Mouse (Mus musculus) cortical plate, adult 2 months (tissue): ENCODE measurements at regions not wholly inside any gene's neighbourhood (a gene's known extent, or its start where the extent isn't known, plus 50 kb on each side); places are given as distances from the start of the nearest gene placed in this dataset.

Experiments
- CTCF ChIP-seq: fragments of 200-500 bp; IDR thresholded peaks from 2 replicates; pipeline ENCODE4 v1.5.1; 2011; ENCODE audit warnings: mild to moderate bottlenecking, control low read depth, low read length; ENCODE audit not compliant: insufficient read depth; ENCODE audit errors: extremely low read depth
- POLR2A ChIP-seq: fragments of 200-500 bp; IDR thresholded peaks from 2 replicates; pipeline ENCODE4 v1.6.1; 2011; ENCODE audit warnings: mild to moderate bottlenecking, low read length, control low read depth; ENCODE audit not compliant: insufficient read depth; ENCODE audit errors: extremely low read depth

DNA sequence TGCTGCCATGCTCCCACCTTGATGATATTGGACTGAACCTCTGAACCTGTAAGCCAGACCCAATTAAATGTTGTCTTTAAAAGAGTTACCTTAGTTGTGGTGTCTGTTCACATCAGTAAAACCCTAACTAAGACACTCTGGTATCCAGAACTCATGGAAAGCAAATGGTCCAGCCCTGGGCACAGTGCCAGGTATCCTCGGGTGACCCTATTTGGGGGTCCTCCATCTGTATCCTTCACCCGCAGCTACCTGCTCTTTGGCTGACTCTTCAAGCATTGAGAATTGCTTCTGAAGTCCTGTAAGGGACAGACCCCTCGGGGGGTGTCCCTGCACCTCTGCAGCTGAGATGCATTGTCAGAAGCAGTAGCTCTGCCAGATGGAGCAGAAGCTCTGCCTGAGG lies 102.4 kb downstream of the Gadd45g start:
- TF ChIP-seq CTCF (no peak), POLR2A (no peak)
